Mouse (Mus musculus): ENCODE results near the gene Il12rb2. TPM values are rescaled to one million over a fixed set of nuclear protein-coding genes. Genes with fewer than 3 reads are reported as not detected.
A peak's percentile ranks its signal among the peaks of the same experiment; 100 is the strongest.

Gene Il12rb2
- total and polyA plus RNA-seq, 3 experiments: 0.15 to 3.1 (median 0.27) TPM

GRCm38 (mm10) chr6:67301230-67301629, 74.8 kb downstream of the Il12rb2 start:
- Histone ChIP-seq H3K4me3 (ENCODE audit: low read depth, low read length) (no peak overlapping the region), H3K27me3 (ENCODE audit: insufficient read depth, low read length) (no peaks in the 10 kb centered on the region), H3K4me1 (ENCODE audit: insufficient read depth, low read depth, low read length) (no peaks in the 10 kb centered on the region), H3K36me3 (replicated peaks) (peaks cover 36% of the 10 kb centered on the region), H3K9me3 (replicated peaks) (no peaks in the 10 kb centered on the region)
- TF ChIP-seq TAL1 (conservative IDR thresholded peaks at IDR 0.05; ENCODE audit: low read depth, low read length) (no peak), GATA1 (IDR thresholded peaks at IDR 0.05; ENCODE audit: borderline replicate concordance, low read length) (no peak), POLR2AphosphoS5 (IDR thresholded peaks at IDR 0.05; ENCODE audit: insufficient replicate concordance, low read depth, low read length) (no peak), CTCF (IDR thresholded peaks at IDR 0.05; ENCODE audit: low read depth, low read length) (no peak), GATA2 (IDR thresholded peaks at IDR 0.05; ENCODE audit: borderline replicate concordance, low read depth, low read length) (no peak)
- DNase-seq (ENCODE audit: low spot score) (no peak), ATAC-seq (ENCODE audit: extremely low read depth, insufficient number of reproducible peaks, low FRiP score, poor library complexity, severe bottlenecking) (no peak)

- peaks cover 35% of the 10 kb centered on the region for H3K36me3 ChIP-seq (replicated peaks)
- H3K4me1 ChIP-seq (ENCODE audit: insufficient read depth, low read depth, low read length): no peaks in the 10 kb centered on the region
- H3K27me3 ChIP-seq (ENCODE audit: insufficient read depth, low read length): no peaks in the 10 kb centered on the region
- no peak for TF ChIP-seq GATA1 (IDR thresholded peaks at IDR 0.05; ENCODE audit: borderline replicate concordance, low read length)
- TF ChIP-seq CTCF (IDR thresholded peaks at IDR 0.05; ENCODE audit: low read depth, low read length): no peak
- no peak for TF ChIP-seq TAL1 (conservative IDR thresholded peaks at IDR 0.05; ENCODE audit: low read depth, low read length)
- no peak for TF ChIP-seq GATA2 (IDR thresholded peaks at IDR 0.05; ENCODE audit: borderline replicate concordance, low read depth, low read length)
- no peak for TF ChIP-seq POLR2AphosphoS5 (IDR thresholded peaks at IDR 0.05; ENCODE audit: insufficient replicate concordance, low read depth, low read length)
- ATAC-seq (ENCODE audit: extremely low read depth, insufficient number of reproducible peaks, low FRiP score, poor library complexity, severe bottlenecking) (no peak), DNase-seq (ENCODE audit: low spot score) (no peak)
- H3K9me3 ChIP-seq (replicated peaks): no peaks in the 10 kb centered on the region
- H3K4me3 ChIP-seq (ENCODE audit: low read depth, low read length): no peak overlapping the region
Observed at GRCm38 (mm10) chr6:67300710-67301163, 75.3 kb downstream of the Il12rb2 start.

- TF ChIP-seq POLR2AphosphoS5 (IDR thresholded peaks at IDR 0.05; ENCODE audit: insufficient replicate concordance, low read depth, low read length) (no peak), TAL1 (conservative IDR thresholded peaks at IDR 0.05; ENCODE audit: low read depth, low read length) (no peak), CTCF (IDR thresholded peaks at IDR 0.05; ENCODE audit: low read depth, low read length) (no peak), GATA1 (IDR thresholded peaks at IDR 0.05; ENCODE audit: borderline replicate concordance, low read length) (no peak), GATA2 (IDR thresholded peaks at IDR 0.05; ENCODE audit: borderline replicate concordance, low read depth, low read length) (no peak)
- no peaks in the 10 kb centered on the region for H3K9me3 ChIP-seq (replicated peaks)
- no peaks in the 10 kb centered on the region for H3K4me1 ChIP-seq (ENCODE audit: insufficient read depth, low read depth, low read length)
- peaks cover 35% of the 10 kb centered on the region for H3K36me3 ChIP-seq (replicated peaks)
- no peak overlapping the region for H3K4me3 ChIP-seq (ENCODE audit: low read depth, low read length)
- DNase-seq (ENCODE audit: low spot score) (no peak), ATAC-seq (ENCODE audit: extremely low read depth, insufficient number of reproducible peaks, low FRiP score, poor library complexity, severe bottlenecking) (no peak)
- H3K27me3 ChIP-seq (ENCODE audit: insufficient read depth, low read length): no peaks in the 10 kb centered on the region
Observed at GRCm38 (mm10) chr6:67300300-67300699, 75.7 kb downstream of the Il12rb2 start.

GRCm38 (mm10) chr6:67298742-67299141, 77.2 kb downstream of the Il12rb2 start:
- DNase-seq (ENCODE audit: low spot score) (no peak), ATAC-seq (ENCODE audit: extremely low read depth, insufficient number of reproducible peaks, low FRiP score, poor library complexity, severe bottlenecking) (no peak)
- H3K9me3 ChIP-seq (replicated peaks): no peaks in the 10 kb centered on the region
- no peaks in the 10 kb centered on the region for H3K27me3 ChIP-seq (ENCODE audit: insufficient read depth, low read length)
- H3K4me3 ChIP-seq (ENCODE audit: low read depth, low read length): no peak overlapping the region
- TF ChIP-seq TAL1 (conservative IDR thresholded peaks at IDR 0.05; ENCODE audit: low read depth, low read length) (no peak), GATA2 (IDR thresholded peaks at IDR 0.05; ENCODE audit: borderline replicate concordance, low read depth, low read length) (no peak), POLR2AphosphoS5 (IDR thresholded peaks at IDR 0.05; ENCODE audit: insufficient replicate concordance, low read depth, low read length) (no peak)
- H3K4me1 ChIP-seq (ENCODE audit: insufficient read depth, low read depth, low read length): no peaks in the 10 kb centered on the region
- H3K36me3 ChIP-seq (replicated peaks): peaks cover 32% of the 10 kb centered on the region

GRCm38 (mm10) chr6:67296126-67296525, 79.9 kb downstream of the Il12rb2 start:
- Histone ChIP-seq H3K9me3 (replicated peaks) (no peaks in the 10 kb centered on the region), H3K4me1 (ENCODE audit: insufficient read depth, low read depth, low read length) (0 out of 2 replicates have a peak, but pooled peaks cover 5% of the 10 kb centered on the region), H3K27me3 (ENCODE audit: insufficient read depth, low read length) (no peaks in the 10 kb centered on the region), H3K36me3 (replicated peaks) (peaks cover 42% of the 10 kb centered on the region), H3K4me3 (ENCODE audit: low read depth, low read length) (no peak overlapping the region)
- no peak for DNase-seq (ENCODE audit: low spot score)
- TF ChIP-seq GATA2 (IDR thresholded peaks at IDR 0.05; ENCODE audit: borderline replicate concordance, low read depth, low read length) (no peak), POLR2AphosphoS5 (IDR thresholded peaks at IDR 0.05; ENCODE audit: insufficient replicate concordance, low read depth, low read length) (peak; percentile 33; the same call in 1 of the 2 replicates), GATA1 (IDR thresholded peaks at IDR 0.05; ENCODE audit: borderline replicate concordance, low read length) (no peak), TAL1 (conservative IDR thresholded peaks at IDR 0.05; ENCODE audit: low read depth, low read length) (no peak)
- 0 out of 2 replicates have a peak, but pooled peaks have one; percentile 48 for ATAC-seq (ENCODE audit: extremely low read depth, insufficient number of reproducible peaks, low FRiP score, poor library complexity, severe bottlenecking)

GRCm38 (mm10) chr6:67292042-67292623, 83.9 kb downstream of the Il12rb2 start:
- no peak for ATAC-seq (ENCODE audit: extremely low read depth, insufficient number of reproducible peaks, low FRiP score, poor library complexity, severe bottlenecking)
- DNase-seq (ENCODE audit: low spot score): no peak
- Histone ChIP-seq H3K27me3 (ENCODE audit: insufficient read depth, low read length) (no peaks in the 10 kb centered on the region), H3K4me3 (ENCODE audit: low read depth, low read length) (no peak overlapping the region), H3K36me3 (replicated peaks) (peaks cover 57% of the 10 kb centered on the region), H3K9me3 (replicated peaks) (no peaks in the 10 kb centered on the region), H3K4me1 (ENCODE audit: insufficient read depth, low read depth, low read length) (peaks cover 12% of the 10 kb centered on the region)
- TF ChIP-seq CTCF (IDR thresholded peaks at IDR 0.05; ENCODE audit: low read depth, low read length) (no peak), POLR2AphosphoS5 (IDR thresholded peaks at IDR 0.05; ENCODE audit: insufficient replicate concordance, low read depth, low read length) (0 out of 2 replicates have a peak, but pooled peaks have one; percentile 63)

All from G1E (cell line).